Mouse (Mus musculus) CH12.LX (cell line): Measurements from ENCODE around the gene Apol7a. TPM values are rescaled to one million over a fixed set of nuclear protein-coding genes. Genes with fewer than 3 reads are reported as not detected.

ENCODE experiments used
- DNase-seq: peaks from one replicate; pipeline ENCODE4 v3.0.0-alpha.2; 2013; ENCODE audit errors: extremely low read depth
- H3K27ac ChIP-seq: 2 replicates; pipeline ENCODE4 v1.5.1; 2012; ENCODE audit warnings: low read depth, mild to moderate bottlenecking, control low read depth, moderate library complexity; ENCODE audit not compliant: insufficient read depth
- H3K27me3 ChIP-seq: replicated peaks from 2 replicates; pipeline ENCODE3; 2012; ENCODE audit warnings: inconsistent platforms
- H3K36me3 ChIP-seq, 2 experiments: replicated peaks in 1 of 2; 2 replicates each; pipeline versions ENCODE3 to v1.6.1; 2012; ENCODE audit warnings: inconsistent platforms in 1 of 2, low read length in 1 of 2, mild to moderate bottlenecking in 1 of 2, mixed read lengths in 1 of 2, moderate library complexity in 1 of 2; ENCODE audit not compliant: control insufficient read depth in 1 of 2, insufficient read depth in 1 of 2
- H3K4me1 ChIP-seq, 2 experiments: 2 replicates each; pipeline ENCODE4 v1.6.1; 2012; ENCODE audit warnings: inconsistent platforms in 1 of 2, moderate library complexity in 1 of 2; ENCODE audit not compliant: insufficient read depth in 2 of 2, control insufficient read depth in 1 of 2
- H3K4me2 ChIP-seq: 2 replicates; pipeline ENCODE4 v1.6.1; 2012; ENCODE audit warnings: low read depth, mild to moderate bottlenecking, control low read depth; ENCODE audit not compliant: poor library complexity, insufficient read depth, severe bottlenecking
- H3K4me3 ChIP-seq, 3 experiments: fragments of 150-350 bp in 1 of 3; sonication (generic) in 1 of 3; replicated peaks in 1 of 3; 2 replicates each; pipeline versions ENCODE3 to v1.5.1; 2011 to 2012; ENCODE audit warnings: low read depth in 2 of 3, low read length in 2 of 3, mild to moderate bottlenecking in 2 of 3, moderate library complexity in 2 of 3, control low read depth in 1 of 3, improper control_type of control experiment in 1 of 3, inconsistent platforms in 1 of 3, mixed read lengths in 1 of 3; ENCODE audit not compliant: poor library complexity in 1 of 3
- H3K79me2 ChIP-seq: replicated peaks from 2 replicates; pipeline ENCODE4 v1.6.1; 2012; ENCODE audit warnings: mild to moderate bottlenecking, moderate library complexity; ENCODE audit not compliant: control insufficient read depth, poor library complexity, insufficient read depth, severe bottlenecking; ENCODE audit errors: extremely low read depth
- H3K9ac ChIP-seq: 2 replicates; pipeline ENCODE4 v1.6.1; 2012; ENCODE audit warnings: low read depth, mild to moderate bottlenecking, control low read depth, moderate library complexity; ENCODE audit not compliant: insufficient read depth
- H3K9me3 ChIP-seq: replicated peaks from 2 replicates; pipeline ENCODE3; 2012; ENCODE audit warnings: low read length, inconsistent platforms, mixed read lengths
- BHLHE40 ChIP-seq: IDR thresholded peaks from 2 replicates; pipeline ENCODE4 v1.6.1; 2011; ENCODE audit warnings: mild to moderate bottlenecking, low read depth, low read length, improper control_type of control experiment
- CHD1 ChIP-seq: IDR thresholded peaks from 2 replicates; pipeline ENCODE4 v1.6.1; 2012; ENCODE audit warnings: low read depth, low read length, improper control_type of control experiment, inconsistent platforms
- CHD2 ChIP-seq: IDR thresholded peaks from 2 replicates; pipeline ENCODE4 v1.6.1; 2011; ENCODE audit warnings: low read length, improper control_type of control experiment
- ETS1 ChIP-seq: conservative IDR thresholded peaks from 2 replicates; pipeline ENCODE4 v1.6.1; 2012; ENCODE audit warnings: low read depth, mild to moderate bottlenecking, inconsistent platforms, low read length, improper control_type of control experiment, moderate library complexity
- GABPA ChIP-seq: IDR thresholded peaks from 2 replicates; pipeline ENCODE4 v1.6.1; 2012; ENCODE audit warnings: low read depth, low read length, improper control_type of control experiment, inconsistent platforms; ENCODE audit not compliant: insufficient replicate concordance
- HCFC1 ChIP-seq: IDR thresholded peaks from 2 replicates; pipeline ENCODE4 v1.6.1; 2012; ENCODE audit warnings: low read depth, mild to moderate bottlenecking, inconsistent platforms, low read length, improper control_type of control experiment
- IRF4 ChIP-seq: IDR thresholded peaks from 2 replicates; pipeline ENCODE4 v1.6.1; 2014; ENCODE audit warnings: low read depth, mild to moderate bottlenecking, inconsistent platforms, low read length, improper control_type of control experiment
- JUN ChIP-seq: IDR thresholded peaks from 2 replicates; pipeline ENCODE4 v1.6.1; 2011; ENCODE audit warnings: low read depth, mild to moderate bottlenecking, low read length, improper control_type of control experiment, moderate library complexity; ENCODE audit not compliant: insufficient read depth
- KAT2A ChIP-seq: IDR thresholded peaks from 2 replicates; pipeline ENCODE4 v1.6.1; 2012; ENCODE audit warnings: low read length, improper control_type of control experiment, inconsistent platforms; ENCODE audit not compliant: insufficient replicate concordance
- MAX ChIP-seq: IDR thresholded peaks from 2 replicates; pipeline ENCODE4 v1.6.1; 2011; ENCODE audit warnings: low read length, improper control_type of control experiment
- MXI1 ChIP-seq: IDR thresholded peaks from 2 replicates; pipeline ENCODE4 v1.6.1; 2011; ENCODE audit warnings: mild to moderate bottlenecking, low read depth, low read length, improper control_type of control experiment
- MYC ChIP-seq: IDR thresholded peaks from 2 replicates; pipeline ENCODE4 v1.6.1; 2011; ENCODE audit warnings: low read depth, mild to moderate bottlenecking, improper control_type of control experiment, low read length
- NELFE ChIP-seq: IDR thresholded peaks from 2 replicates; pipeline ENCODE4 v1.6.1; 2011; ENCODE audit warnings: low read depth, low read length, improper control_type of control experiment
- NRF1 ChIP-seq: IDR thresholded peaks from 2 replicates; pipeline ENCODE4 v1.6.1; 2014; ENCODE audit warnings: low read depth, mild to moderate bottlenecking, inconsistent platforms, low read length, improper control_type of control experiment, moderate library complexity
- PAX5 ChIP-seq: IDR thresholded peaks from 2 replicates; pipeline ENCODE4 v1.6.1; 2012; ENCODE audit warnings: low read length, inconsistent platforms, mixed read lengths
- POLR2A ChIP-seq: IDR thresholded peaks from 2 replicates; pipeline ENCODE4 v1.6.1; 2011; ENCODE audit warnings: low read depth, mild to moderate bottlenecking, improper control_type of control experiment, low read length
- POLR2AphosphoS2 ChIP-seq: IDR thresholded peaks from 2 replicates; pipeline ENCODE4 v1.6.1; 2011; ENCODE audit warnings: low read depth, low read length, improper control_type of control experiment
- RAD21 ChIP-seq: IDR thresholded peaks from 2 replicates; pipeline ENCODE4 v1.6.1; 2011; ENCODE audit warnings: low read depth, mild to moderate bottlenecking, low read length, improper control_type of control experiment, moderate library complexity
- RCOR1 ChIP-seq: conservative IDR thresholded peaks from 2 replicates; pipeline ENCODE4 v1.6.1; 2012; ENCODE audit warnings: low read depth, mild to moderate bottlenecking, inconsistent platforms, low read length, improper control_type of control experiment
- SIN3A ChIP-seq: IDR thresholded peaks from 2 replicates; pipeline ENCODE4 v1.6.1; 2012; ENCODE audit warnings: low read length, improper control_type of control experiment, inconsistent platforms
- SMC3 ChIP-seq: IDR thresholded peaks from 2 replicates; pipeline ENCODE4 v1.6.1; 2011; ENCODE audit warnings: low read depth, low read length, improper control_type of control experiment
- TBP ChIP-seq: conservative IDR thresholded peaks from 2 replicates; pipeline ENCODE4 v1.6.1; 2011; ENCODE audit warnings: low read depth, low read length, improper control_type of control experiment
- TCF12 ChIP-seq: IDR thresholded peaks from 2 replicates; pipeline ENCODE4 v1.6.1; 2014; ENCODE audit warnings: low read depth, mild to moderate bottlenecking, inconsistent platforms, low read length, improper control_type of control experiment
- USF2 ChIP-seq: conservative IDR thresholded peaks from 2 replicates; pipeline ENCODE4 v1.6.1; 2011; ENCODE audit warnings: low read depth, low read length, improper control_type of control experiment
- ZC3H11A ChIP-seq: IDR thresholded peaks from 2 replicates; pipeline ENCODE4 v1.6.1; 2012; ENCODE audit warnings: low read depth, mild to moderate bottlenecking, inconsistent platforms, low read length, improper control_type of control experiment
- ZKSCAN1 ChIP-seq: IDR thresholded peaks from 2 replicates; pipeline ENCODE4 v1.6.1; 2012; ENCODE audit warnings: low read depth, inconsistent platforms, low read length, improper control_type of control experiment, borderline replicate concordance
- ZNF384 ChIP-seq: IDR thresholded peaks from 2 replicates; pipeline ENCODE4 v1.6.1; 2012; ENCODE audit warnings: low read depth, low read length, improper control_type of control experiment, inconsistent platforms
- dilution Hi-C: fragments of 300-500 bp; cut with MboI; formaldehyde crosslinking; loops from 2 replicates; pipeline ENCODE4 v1.14.3; 2020; ENCODE audit warnings: low sequenced_read_pairs; ENCODE audit not compliant: extremely low pct_unique_long_range_greater_than_20kb, extremely low pct_ligation_motif_present
- in situ Hi-C: fragments of 300-500 bp; cut with MboI; formaldehyde crosslinking; loops from 3 replicates; pipeline ENCODE4 v1.14.3; 2019; ENCODE audit warnings: low sequenced_read_pairs, low pct_ligation_motif_present, low pct_unique_long_range_greater_than_20kb, mixed read lengths
- polyA plus RNA-seq: library from polyadenylated mRNA; unstranded; fragments of >175 nt; gene quantifications from 2 replicates; pipeline ENCODE4 v1.2.1, GENCODE M21; 2012; ENCODE audit warnings: low read depth; ENCODE audit not compliant: insufficient read length
- total RNA-seq, 2 experiments: library from RNA; depleted of rRNA; stranded (reverse); fragments of 300-350 nt in 1 of 2; fragments of >200 nt in 1 of 2; gene quantifications; 2 replicates each; pipeline ENCODE4 v1.2.3; 2012 to 2014

Gene Apol7a
- total and polyA plus RNA-seq, 3 experiments, result not detected

DNA sequence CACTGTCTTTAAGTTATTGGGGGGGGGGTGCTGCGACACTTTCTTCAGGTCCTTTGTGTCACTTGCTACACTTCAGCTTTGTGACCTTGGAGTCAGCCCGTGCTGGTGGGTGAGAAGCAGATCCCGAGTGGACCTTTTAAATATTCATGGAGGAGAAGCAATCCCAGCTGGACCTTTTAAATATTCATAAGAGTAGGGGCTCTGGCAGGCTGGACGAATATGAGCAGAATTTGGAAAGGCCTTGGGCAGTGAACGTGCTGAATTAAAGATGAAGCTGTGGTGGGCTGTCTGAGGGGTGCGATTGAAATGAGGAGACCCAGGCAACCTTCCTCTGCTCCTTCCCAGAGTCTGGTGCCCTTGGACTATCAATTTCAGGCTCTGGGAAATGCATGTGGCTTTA is 35.3 kb downstream of the Apol7a start:
- in situ Hi-C loops (loop anchor here (25.0 kb wide), 1 partner anchor 376 kb away; no protein-coding TSS in a partner anchor), dilution Hi-C loops (no loop called here)

DNA sequence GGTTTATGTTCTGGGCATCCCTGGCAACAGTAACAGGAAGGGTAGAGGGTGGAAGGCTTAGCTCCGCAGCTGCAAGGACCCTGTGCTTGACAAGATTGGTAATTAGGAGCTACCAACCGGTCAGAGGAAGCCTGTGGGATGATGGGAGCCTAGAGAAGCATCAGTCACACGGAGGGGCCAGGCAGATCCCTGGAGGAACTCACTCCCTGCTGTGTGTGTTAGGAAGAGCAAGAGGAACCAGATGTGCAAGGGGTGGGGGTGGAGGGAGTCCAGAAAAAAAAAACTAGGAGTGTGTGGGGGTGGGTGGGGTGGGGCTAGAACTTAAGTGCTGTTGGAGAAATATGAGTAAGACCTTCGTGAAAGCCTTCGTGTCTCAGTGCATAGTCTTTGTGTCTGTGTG is 36.0 kb downstream of the Apol7a start:
- dilution Hi-C loops, result no loop called here

More for the DNA sequence above, 35.3 kb downstream of the Apol7a start:
- Histone ChIP-seq H3K4me1 (no peaks in the 10 kb centered on the region; a peak in 1 of 4 replicates), H3K4me2 (no peak overlapping the region), H3K9ac (no peak overlapping the region), H3K79me2 (no peaks in the 10 kb centered on the region), H3K9me3 (no peaks in the 10 kb centered on the region), H3K27ac (no peak overlapping the region), H3K27me3 (peaks cover 71% of the 10 kb centered on the region), H3K36me3 (no peaks in the 10 kb centered on the region), H3K4me3 (no peak overlapping the region)
- TF ChIP-seq MXI1, result no peak
- no peak for TF ChIP-seq IRF4
- TF ChIP-seq MAX, result no peak
- no peak for TF ChIP-seq ZKSCAN1
- TF ChIP-seq USF2, result no peak
- TF ChIP-seq PAX5, result no peak
- no peak for TF ChIP-seq POLR2AphosphoS2
- TF ChIP-seq ZC3H11A, result no peak
- no peak for TF ChIP-seq RAD21
- TF ChIP-seq RCOR1, result no peak
- no peak for TF ChIP-seq KAT2A
- no peak for TF ChIP-seq CHD1
- no peak for TF ChIP-seq TCF12
- no peak for TF ChIP-seq HCFC1
- TF ChIP-seq SIN3A, result no peak
- no peak for TF ChIP-seq NRF1
- TF ChIP-seq GABPA, result no peak
- no peak for TF ChIP-seq BHLHE40
- no peak for TF ChIP-seq SMC3
- DNase-seq, result no peak

More for the DNA sequence above, 36.0 kb downstream of the Apol7a start:
- Histone ChIP-seq H3K4me1 (no peaks in the 10 kb centered on the region), H3K36me3 (no peaks in the 10 kb centered on the region), H3K27me3 (peaks cover 72% of the 10 kb centered on the region), H3K27ac (no peak overlapping the region)
- no peak for DNase-seq
- in situ Hi-C loops, result loop anchor here (25.0 kb wide), 1 partner anchor 376 kb away; no protein-coding TSS in a partner anchor
- TF ChIP-seq KAT2A (no peak), SMC3 (no peak), POLR2A (no peak), USF2 (no peak), CHD1 (no peak), ZNF384 (no peak), CHD2 (no peak), HCFC1 (no peak), NELFE (no peak), SIN3A (no peak), POLR2AphosphoS2 (no peak), IRF4 (no peak), ETS1 (no peak), JUN (no peak), TBP (no peak), BHLHE40 (no peak), MYC (no peak), RAD21 (no peak)
- TF ChIP-seq, all 38 proteins: peak for 0
- Histone ChIP-seq H3K79me2 (no peaks in the 10 kb centered on the region), H3K9me3 (no peaks in the 10 kb centered on the region), H3K4me2 (no peak overlapping the region), H3K4me3 (no peak overlapping the region), H3K9ac (no peak overlapping the region)
